Mouse (Mus musculus): ENCODE measurements around the gene Lamb2.
A peak's percentile ranks its signal among the peaks of the same experiment; 100 is the strongest.

The Lamb2 gene

DNA sequence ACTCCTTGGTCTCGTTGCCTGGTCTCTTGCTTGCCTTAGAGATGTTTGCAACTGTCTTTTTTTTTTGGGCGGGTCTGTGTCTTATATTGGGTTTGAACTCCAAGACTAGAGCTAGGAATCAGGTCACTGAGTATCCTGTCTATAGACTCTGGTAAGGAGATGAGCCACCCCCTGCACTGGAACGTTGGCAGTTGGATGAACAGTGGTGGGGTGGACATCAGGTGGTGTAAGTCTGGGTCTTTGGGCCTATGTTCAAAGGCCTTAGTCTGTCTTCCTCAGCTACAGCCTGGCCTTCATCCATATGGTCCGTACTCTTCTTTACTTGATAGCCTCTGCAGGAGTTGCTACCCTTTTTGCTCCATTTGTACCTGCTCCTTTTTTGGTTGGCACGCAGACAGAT, 17.9 kb upstream of the Lamb2 start:
- no peak for DNase-seq

DNA sequence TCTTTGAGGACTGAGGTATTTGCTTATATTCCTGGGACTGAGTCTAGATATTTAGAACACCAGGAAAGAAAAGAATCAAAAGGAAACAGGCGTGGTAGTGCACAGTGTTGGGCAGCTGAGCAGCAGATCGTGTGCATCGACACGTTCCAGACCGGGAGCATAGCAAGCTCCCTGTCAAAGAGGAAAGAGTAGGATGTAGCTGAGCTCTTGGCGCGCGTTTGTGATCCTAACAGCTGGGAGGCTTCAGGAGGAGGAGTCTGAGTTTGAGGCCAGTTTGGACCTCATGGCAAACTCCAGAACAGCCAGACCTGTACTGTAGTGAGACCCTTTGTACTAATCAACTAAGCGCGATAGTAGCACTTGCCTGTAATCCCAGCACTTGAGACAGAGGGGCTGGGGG, 17.3 kb upstream of the Lamb2 start:
- no peak for DNase-seq

DNA sequence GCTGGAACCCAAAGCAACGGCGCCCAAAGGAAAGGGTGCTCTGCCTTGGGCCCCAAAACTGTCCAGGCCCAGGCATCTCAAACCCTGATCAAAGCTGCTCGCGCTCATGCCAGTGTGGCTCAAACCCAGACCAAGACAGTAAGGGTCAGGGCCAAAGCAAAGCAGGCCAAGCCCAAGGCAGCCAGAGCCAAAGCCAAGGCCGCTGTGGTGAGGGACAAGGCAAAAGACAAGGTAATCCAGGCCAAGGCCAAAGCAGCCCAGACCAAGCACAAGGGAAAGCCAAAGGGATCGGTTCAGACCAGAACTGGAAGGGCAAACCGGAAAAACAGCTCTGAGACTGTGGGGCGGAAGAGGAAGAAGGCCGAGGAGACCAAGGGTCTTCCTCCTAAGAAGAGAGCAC, 15.8 kb upstream of the Lamb2 start:
- DNase-seq = no peak

DNA sequence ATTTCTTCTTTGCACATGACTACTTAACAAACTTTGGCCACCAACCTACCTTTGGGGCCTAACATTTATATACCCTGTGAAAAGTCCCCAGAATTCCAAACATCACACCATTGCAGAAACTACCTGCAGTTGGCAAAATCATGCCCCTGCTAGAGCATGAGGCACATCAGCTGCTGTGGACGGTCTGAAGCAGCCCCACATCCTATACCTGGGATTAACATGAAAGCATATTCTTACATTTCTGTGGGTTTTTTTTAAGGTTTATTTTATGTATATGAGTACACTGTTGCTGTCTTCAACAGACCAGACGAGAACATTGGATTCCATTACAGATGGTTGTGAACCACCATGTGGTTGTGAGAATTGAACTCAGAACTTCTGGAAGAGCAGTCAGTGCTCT, 13.3 kb upstream of the Lamb2 start:
- DNase-seq = no peak

DNA sequence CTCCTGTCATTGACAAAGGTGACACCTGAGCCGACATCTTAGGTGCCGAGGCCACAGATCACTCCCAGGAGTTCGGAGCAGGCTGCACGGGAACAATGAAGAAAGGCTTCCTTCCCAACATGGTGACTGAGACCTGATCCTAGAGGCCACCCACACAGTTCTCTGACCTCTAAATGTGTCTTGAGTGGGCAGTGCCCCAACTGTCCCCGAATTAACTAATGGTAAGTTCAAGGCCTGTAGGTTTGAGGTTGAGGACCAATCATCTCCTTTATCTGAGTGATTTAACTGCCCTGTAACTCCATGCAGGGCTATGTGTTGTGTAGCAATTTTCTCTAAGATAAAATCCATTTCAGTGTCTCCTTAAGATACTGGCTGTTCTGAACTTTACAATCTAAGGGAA, 10.1 kb upstream of the Lamb2 start:
- no peak for DNase-seq

DNA sequence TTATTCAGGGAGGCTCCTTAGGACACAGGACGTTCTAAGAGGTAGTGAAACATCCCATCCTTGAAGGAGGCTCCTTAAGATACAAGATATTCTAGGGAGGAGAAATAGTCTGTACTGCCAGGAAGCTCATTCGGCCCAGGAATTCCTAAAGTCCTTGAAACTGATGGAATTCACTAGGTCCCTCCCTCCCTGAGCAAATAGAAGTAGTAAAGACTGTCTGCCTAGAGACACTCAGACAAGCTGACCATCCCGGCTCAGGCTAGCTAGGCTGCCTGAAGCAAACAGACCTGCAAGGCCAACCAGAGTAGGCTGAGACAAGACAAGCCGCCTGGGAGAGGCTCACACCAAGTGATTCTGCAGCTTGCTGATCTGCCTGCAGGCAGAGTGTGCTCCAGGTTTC, 9.7 kb upstream of the Lamb2 start:
- DNase-seq = no peak

DNA sequence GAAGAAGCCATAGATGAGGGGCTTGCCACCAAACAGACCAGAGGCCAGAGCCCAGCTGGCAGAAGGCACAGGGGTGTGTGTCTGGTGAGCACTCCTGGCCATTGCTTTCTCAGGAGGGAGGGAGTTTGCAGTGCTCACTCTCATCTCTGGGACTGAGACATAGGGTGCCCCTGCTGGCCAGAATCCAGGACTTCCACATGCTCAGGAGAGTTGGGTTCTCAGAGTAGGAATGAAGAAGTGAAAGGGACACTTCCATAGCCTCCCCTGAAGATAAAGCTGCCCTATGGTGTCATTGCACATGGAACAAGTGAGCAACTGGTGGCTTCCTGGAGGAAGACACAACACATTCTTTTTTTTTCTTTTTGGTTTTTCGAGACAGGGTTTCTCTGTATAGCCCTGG, 5.0 kb upstream of the Lamb2 start:
- no peak for DNase-seq

DNA sequence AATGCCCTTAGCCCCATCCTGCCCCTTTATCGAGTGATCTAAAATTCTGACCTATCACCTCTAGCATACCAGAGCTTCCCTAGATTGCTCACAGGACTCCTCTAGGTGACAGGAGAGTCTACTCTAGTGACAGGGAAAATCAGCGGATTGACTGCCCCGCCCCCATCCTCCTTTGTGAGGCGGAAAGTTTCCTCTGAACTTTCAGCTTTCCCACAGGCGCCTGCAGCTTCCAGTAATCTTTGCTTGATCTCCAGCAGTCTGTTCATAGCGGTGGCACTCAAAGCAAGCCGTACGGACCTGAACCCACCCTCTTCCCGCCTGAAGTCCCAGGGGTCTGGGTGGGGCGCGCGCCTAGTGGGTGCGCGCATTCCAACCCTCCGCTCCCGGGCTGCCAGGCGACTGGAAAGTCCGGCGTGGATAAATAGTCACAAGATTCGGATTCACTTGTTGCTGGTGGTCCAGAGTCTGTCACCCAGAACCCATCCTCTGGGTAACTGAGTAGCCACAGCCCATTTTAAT, 839 bp upstream of the Lamb2 start:
- DNase-seq = peak; percentile 76 to 79

DNA sequence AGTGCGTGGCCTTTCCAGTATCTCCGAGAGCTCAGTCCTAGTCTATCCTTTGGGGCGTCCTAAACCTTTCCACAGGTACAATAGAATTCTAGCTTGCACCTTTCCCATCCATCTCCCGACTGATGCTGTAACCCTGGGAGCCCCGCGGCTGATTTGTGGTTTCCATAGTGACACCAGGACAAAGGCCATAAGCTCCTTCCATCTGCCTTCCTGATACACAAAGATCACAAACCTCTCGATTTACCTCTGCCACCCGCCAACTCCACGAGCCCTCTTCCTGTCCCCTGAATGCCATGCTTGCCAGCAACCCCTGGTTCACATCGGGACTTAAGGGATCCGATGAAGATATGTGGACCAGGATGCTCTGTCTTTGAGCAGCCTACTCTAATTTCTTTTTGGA, 295 bp upstream of the Lamb2 start:
- DNase-seq = peak in 1 of 2 experiments; percentile 22

DNA sequence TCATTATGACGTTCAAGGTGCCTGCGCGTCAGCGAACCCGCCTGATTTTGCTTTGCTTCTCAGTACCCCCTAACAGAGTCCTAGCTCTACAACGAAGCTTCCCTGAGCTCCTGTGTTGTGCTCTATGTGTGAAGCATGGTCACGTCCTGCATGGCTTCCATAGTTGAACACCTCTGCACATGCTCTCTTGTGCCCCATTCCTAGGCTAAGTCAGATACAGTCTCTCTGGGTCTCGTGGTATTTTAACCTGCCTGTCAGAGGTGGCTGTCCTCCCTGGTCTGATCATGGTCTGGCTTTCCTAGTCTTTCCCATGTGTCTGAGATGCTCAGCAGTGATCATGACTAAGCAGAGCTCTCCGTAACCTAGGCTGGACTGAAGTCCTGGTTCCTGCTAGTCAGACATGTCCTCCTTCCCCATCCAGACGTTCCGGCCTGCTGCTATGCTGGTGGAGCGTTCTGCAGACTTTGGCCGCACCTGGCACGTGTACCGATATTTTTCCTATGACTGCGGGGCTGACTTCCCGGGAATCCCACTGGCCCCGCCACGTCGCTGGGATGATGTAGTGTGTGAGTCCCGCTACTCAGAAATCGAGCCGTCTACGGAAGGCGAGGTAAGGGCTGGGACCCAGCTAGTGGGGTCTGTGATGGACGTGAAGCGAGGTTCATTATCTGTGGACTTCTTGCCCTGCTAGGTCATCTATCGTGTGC, 1.4 kb downstream of the Lamb2 start:
- DNase-seq = no peak

DNA sequence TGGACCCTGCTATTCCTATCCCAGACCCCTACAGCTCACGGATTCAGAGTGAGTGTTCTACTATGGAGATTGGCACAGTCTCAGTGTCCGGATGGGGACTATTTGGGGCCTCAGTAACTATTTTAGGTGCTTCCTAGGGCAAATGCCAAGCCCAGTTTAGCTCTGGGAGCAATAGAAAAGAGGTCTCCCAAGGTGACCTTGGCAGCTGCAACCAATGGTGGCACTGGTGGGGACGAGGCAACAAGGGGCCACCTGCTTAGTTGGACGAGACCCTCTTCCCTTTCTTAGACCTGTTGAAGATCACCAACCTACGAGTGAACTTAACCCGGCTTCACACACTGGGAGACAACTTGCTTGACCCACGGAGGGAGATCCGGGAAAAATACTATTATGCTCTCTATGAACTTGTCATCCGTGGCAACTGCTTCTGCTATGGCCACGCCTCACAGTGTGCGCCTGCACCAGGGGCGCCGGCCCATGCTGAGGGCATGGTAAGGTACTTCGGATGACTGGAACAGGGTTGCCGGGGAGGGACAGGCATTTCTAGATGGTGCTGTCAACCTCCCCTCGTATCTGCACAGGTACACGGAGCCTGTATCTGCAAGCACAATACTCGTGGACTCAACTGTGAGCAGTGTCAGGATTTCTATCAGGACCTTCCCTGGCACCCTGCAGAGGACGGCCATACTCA, 2.1 kb downstream of the Lamb2 start:
- no peak for DNase-seq

DNA sequence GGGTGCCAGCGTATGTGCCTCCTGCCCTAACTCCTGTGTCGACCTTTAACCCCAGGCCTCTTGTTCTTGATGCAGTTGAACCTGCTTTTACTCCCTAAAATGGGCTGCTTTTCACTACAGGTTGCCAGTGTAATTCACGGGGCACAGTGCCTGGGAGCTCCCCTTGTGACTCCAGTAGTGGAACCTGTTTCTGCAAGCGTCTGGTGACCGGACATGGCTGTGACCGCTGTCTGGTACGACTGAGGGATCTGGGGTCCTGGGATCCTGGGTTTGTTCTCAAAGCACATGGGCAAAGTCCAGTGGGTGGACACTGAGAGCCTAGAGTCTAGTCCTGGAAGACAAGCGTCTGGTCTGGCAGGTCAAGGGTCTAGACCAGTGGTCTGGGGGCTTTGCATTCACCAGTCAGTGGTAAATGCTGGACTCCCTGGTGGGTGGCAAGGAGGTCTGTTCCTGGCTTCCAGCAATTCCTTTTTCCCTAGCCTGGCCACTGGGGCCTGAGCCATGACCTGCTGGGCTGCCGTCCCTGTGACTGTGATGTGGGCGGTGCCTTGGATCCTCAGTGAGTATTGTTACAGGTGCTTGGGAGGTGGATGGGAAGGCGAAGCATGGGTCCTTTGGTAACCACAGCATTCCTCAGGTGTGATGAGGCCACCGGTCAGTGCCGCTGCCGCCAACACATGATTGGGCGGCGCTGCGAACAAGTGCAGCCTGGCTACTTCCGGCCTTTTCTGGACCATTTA, 3.7 kb downstream of the Lamb2 start:
- DNase-seq = no peak

DNA sequence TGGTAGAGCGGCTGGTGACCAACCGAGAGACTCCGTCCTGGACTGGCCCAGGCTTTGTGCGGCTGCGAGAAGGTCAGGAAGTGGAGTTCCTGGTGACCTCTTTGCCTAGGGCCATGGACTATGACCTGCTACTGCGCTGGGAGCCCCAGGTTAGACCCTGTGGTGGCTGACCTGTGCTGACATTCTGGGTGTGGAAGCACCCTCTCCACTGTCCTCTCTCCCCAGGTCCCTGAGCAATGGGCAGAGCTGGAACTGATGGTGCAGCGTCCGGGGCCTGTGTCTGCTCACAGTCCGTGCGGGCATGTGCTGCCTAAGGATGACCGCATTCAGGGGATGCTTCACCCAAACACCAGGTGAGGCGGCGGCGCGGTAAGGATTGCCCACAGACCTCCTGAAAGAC, 4.5 kb downstream of the Lamb2 start:
- no peak for DNase-seq

DNA sequence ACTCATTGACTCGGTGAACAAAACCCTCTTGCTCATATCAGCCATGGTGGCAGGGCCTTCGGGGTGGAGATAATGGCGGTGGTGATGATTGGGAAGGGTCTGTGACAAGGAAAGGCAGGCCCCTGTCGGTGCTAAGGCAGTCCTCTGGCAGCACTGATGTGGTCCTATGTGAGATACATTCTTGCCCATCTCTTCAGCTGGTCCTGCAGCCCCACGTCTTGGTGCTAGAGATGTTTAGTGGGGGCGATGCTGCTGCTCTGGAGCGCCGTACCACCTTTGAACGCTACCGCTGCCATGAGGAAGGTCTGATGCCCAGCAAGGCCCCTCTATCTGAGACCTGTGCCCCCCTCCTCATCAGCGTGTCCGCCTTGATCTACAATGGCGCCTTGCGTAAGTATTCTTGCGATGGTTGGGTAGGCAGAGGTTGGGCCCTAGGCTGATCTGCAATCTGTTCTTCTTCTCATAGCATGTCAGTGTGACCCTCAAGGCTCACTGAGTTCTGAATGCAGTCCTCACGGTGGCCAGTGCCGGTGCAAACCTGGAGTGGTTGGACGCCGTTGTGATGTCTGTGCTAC, 5.9 kb downstream of the Lamb2 start:
- no peak for DNase-seq

DNA sequence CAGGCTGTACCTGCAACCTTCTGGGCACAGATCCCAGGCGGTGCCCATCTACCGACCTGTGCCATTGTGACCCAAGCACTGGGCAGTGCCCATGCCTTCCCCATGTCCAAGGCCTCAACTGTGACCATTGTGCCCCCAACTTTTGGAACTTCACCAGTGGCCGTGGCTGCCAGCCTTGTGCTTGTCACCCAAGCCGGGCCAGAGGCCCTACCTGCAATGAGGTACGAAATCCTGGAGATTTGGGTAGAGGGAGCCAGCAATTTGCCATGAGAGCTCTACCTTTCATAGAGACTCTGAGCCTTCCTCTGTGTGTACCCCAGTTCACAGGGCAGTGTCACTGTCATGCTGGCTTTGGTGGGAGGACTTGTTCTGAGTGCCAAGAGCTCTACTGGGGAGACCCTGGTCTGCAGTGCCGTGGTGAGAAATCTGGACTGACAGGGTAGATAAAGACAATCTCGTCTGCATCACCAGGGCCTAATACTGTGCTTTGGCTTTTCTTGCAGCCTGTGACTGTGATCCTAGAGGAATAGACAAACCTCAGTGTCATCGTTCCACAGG, 7.5 kb downstream of the Lamb2 start:
- no peak for DNase-seq

DNA sequence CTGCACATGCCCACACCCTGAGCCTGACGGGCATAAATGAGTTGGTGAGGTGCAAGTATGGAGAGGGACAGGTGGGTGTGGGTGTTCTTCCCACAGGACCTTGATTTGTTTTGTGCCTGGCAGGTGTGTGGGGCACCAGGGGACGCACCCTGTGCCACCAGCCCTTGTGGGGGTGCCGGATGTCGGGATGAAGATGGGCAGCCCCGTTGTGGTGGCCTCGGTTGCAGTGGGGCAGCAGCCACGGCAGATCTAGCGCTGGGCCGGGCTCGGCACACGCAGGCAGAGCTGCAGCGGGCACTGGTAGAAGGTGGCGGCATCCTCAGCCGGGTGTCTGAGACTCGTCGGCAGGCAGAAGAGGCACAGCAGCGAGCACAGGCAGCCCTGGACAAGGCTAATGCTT, 8.9 kb downstream of the Lamb2 start:
- no peak for DNase-seq

DNA sequence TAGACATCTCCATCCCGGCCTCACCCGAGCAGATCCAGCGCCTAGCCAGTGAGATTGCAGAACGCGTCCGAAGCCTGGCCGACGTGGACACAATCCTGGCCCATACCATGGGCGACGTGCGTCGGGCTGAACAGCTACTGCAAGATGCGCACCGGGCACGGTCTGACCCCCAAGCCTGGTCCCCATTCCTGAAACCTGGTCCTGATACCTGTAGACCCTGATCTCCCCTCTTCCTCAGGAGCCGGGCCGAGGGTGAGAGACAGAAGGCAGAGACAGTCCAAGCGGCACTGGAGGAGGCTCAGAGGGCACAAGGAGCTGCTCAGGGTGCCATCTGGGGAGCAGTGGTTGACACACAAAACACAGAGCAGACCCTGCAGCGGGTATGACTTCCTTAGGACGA, 9.7 kb downstream of the Lamb2 start:
- no peak for DNase-seq

DNA sequence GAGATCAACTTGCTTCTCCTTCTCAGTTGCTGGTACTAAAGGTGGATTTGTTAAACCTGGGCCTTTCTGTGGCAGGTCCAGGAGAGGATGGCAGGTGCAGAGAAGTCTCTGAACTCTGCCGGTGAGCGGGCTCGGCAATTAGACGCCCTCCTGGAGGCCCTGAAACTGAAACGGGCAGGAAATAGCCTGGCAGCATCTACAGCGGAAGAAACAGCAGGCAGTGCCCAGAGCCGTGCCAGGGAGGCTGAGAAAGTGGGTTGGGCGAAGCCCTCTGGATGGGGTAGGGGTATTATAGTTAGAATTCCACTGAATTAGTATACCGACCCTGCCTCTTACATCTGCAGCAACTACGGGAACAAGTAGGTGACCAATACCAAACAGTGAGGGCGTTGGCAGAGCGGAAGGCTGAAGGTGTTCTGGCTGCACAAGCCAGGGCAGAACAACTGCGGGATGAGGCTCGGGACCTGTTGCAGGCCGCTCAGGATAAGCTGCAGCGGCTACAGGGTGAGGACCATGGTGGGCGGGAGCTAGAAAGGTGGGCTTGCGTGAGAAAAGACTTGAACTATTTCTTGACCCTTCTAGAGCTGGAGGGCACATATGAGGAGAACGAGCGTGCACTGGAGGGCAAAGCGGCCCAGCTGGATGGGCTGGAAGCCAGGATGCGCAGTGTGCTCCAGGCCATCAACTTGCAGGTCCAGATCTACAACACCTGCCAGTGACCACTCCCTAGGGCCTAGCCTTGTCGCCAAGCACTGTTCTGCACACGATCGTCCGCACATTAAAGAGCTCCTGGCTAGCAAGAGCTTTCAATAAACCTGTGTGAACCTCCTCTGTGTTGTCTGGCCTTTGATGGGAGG, 10.4 kb downstream of the Lamb2 start:
- no peak for DNase-seq

DNA sequence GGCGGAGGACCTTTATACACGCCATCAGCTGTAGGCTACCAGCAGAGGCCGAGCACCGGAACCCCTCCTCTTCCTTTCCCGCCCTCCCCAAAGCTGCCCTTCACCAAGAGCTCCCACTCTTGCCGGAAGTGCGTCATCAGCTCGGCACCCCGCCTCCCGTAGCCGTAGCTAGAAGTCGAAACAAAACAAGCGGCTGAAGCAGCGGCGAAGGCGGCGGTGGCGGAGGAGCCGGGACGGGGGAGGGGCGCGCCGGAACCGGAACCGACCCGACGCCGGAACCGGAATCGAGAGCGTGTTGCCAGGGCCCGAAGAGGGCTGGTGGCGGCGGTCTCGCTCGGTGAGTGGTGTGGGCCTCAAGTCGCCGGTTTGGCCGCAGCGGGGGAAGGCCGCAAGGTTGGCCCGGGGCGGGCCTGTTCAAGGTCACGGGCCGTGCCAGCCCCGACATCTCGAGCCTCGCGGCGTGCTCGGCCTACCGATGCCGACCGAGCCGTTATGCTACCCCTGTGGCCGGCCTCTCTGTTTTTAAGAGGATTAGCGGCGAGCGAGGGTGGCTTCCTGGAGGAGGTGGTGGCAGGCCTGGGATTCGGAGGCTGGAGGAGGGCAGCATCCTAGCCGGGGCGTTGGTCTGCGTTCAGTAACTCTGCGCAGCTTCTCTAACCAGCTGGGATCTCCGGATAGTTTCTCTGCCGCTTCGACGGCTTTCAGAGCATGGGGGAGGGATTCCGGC, 11.2 kb downstream of the Lamb2 start, which contains the start of gene Usp19:
Gene Usp19, plus strand, starts transcription at position 44 of the 727 bp plus-strand sequence.
- DNase-seq = peak; percentile 96 to 98

DNA sequence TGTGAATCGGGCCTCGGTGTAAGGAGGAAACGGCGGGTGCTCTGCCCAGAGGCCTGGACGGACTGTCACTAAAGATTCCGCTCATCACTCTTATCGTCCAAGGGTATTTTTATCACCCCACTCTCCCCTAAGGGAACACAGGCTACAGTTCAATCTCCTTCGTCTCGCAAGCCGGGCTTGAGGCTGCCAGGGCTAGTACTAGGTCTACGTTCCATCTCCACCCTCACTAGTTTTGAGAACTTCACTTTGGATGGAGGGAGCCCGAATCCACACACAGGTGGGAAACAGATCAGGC, 11.7 kb downstream of the Lamb2 start:
- no peak for DNase-seq

DNA sequence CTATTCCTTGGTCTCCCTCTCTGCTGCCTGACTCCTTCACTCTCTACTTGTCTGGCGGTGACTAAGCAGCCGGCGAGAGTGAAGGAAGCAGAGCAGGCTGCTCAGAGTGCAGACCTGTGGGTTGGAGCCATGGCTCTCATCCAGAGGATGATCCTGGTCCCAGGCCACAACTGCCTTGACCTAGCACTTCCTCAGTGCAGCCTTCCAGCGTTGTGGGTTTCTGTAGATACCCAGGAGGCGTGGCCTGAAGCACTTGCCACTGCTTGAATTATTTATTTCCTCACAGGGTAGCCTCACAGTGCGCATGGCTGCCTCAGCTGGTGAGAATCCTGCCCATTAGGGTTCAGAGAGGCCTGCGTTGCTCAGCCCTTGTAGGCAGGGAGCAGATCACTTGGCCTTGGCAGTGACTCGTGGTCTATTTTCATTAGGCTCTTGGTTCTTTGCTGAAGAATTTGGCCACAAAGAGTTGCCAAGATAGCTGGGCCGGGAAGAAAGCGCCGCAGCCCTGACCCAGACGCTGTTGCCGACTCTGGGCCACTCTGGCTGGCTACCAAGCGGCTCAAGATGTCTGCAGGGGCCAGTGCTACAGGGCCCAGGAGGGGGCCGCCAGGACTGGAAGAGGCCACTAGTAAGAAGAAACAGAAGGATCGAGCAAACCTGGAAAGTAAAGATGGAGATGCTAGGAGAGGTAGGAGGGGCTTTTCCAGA, 12.7 kb downstream of the Lamb2 start:
- DNase-seq = peak in 1 of 2 experiments; percentile 37
